Mouse (Mus musculus) kidney, adult 8-10 months (tissue): ENCODE data around the gene Ankfy1.
A peak's percentile ranks its signal among the peaks of the same experiment; 100 is the strongest.
"Not testable (repeated sequence)": the region's sequence is repeated elsewhere in the genome, so short reads cannot be mapped to it uniquely, and the experiment has no call there.

Experiments used
- DNase-seq, 2 experiments: peaks; one replicate each; pipeline ENCODE4 v3.0.0; 2022

Gene Ankfy1

DNA sequence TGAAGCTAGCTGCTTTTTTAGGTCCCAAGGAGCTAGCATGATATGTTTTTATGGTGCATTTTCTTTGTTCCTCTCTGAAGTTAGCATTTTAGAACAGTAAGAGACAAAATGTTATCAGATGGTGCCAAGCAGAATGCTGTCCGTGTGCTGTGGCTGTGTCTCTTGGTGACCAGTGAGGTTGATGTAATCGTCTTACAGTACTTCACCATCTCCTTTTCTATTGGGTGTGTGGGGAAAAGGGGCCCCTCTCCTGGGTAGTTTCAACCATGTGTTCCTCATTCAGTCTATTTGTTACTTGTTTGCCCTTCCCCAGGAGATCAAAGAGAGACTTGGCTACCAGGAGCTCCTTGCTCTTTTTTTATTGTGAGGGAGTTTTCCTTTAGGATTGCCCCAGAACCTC lies 33.4 kb downstream of the Ankfy1 start:
- DNase-seq, result no peak

DNA sequence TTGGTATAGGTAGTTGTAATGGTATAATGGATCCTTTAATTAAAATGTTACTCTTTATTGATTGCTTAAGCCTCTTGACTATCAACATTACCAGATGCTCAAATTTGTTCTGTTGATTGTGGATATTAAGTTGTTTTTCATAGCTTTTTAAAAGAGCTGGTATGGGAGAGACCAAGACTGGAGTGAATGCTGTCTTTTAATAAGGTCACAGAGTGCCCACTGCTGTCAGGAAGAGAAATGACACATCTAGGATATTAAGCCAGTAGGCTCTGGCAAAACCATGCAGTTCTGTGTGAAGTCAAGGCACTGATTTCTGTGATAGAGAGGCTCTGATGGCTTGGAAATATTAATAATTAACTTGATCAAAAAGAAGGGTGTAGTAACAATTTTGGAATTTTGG lies 34.1 kb downstream of the Ankfy1 start:
- DNase-seq, result no peak

DNA sequence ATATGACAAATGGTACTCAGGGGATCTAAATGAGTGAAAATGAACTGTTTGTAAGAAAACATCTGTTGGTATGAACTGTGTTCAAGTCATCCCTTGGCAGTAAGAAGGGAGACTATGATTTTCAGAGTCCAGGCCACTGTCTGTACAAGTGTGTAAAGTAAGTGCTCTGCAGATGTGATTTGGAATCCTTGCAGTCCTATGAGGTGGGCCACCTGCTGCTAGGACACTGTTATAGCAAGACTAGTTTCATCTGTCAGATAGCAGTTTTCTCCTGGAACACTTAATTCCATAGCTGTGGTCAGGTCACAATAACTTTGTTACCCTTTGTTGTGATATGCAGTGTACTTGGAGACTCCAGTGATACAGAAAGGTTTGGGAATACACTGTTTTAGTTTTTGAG lies 36.2 kb downstream of the Ankfy1 start:
- DNase-seq, result no peak

DNA sequence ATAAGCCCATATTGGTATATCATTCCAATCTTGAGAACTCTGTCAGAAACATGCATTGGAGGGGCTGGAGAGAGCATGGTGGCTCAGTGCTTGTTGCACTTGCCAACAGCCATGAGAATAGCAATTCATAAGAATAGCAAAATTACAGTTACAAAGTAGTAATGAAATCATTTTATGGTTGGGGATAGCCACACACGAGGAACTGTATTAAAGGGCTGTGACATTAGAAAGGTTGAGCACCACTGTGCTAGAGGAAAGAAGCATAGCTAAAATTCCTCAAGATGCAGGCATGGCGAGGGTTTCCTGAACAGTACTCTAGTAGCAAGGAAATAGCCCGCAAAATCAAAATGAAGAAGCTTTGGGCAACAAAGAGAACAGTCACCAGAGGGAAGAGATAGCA lies 43.9 kb downstream of the Ankfy1 start:
- no peak for DNase-seq

DNA sequence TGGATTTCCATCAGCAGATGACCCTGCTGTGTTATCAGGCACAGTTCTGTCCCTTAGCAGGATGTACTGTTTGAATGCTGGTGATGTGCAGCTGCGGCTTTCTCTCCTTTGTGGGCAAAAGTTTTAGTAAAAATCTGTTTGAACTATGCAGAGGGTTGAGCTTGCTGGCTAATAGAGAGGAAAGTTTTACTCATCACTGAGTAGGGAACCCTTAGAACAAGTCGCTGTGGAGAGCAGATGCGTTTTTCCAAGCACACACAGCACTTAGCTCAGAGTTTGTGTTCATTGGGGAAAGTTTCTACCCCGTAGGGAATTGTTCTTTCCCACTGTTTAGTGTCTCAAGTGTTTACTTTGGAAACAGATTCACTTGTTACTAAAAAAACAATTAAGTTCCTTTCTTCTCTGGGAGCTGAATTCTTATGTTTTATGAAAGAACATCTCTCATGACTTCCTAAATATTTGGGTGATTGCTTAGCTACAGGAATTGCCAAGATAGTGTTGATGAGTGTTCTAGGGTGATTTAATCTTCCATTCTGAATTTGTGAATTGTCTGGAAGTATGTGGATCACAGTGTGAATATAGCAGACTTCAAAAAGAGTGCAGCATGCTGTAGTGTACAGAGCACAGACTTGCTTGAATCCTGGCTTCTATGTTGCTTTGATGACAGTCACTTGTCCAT lies 45.2 kb downstream of the Ankfy1 start:
- DNase-seq, result no peak

DNA sequence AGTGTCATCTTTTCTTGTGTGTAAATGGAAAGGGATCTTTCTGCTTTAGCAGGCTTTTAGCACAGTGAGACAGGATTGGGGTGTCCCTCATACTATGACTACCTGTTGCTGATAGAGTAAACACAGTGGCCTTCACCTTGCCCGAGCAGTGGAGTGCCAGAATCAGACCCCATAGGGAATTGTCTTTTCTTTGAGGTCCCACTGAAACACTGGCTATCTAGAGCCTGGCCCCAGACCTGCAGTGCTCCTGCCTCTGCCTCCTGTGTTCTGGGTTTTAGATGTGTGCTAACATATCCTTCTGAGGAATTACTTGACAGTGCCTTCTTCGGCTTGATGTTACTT lies 45.7 kb downstream of the Ankfy1 start:
- DNase-seq, result no peak

DNA sequence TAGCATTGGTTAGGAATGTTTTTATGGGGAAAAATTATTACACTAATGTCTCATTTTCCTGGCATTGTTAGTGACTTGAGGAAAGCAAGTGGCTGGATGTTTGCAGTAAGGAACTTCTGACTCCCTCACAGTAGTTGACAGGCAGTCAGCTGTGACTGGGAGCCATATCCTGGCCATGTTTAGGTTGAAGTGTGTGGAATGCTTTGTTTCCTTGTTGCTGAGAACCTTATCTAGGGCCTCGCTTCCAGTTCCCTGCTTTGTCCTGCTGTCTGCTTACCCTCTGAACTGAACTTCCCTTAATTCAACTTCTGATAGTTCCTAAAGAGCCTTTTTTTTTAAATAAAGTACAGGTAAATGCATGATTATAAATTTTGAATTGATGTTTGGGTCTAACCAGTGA lies 46.5 kb downstream of the Ankfy1 start:
- DNase-seq, result no peak

DNA sequence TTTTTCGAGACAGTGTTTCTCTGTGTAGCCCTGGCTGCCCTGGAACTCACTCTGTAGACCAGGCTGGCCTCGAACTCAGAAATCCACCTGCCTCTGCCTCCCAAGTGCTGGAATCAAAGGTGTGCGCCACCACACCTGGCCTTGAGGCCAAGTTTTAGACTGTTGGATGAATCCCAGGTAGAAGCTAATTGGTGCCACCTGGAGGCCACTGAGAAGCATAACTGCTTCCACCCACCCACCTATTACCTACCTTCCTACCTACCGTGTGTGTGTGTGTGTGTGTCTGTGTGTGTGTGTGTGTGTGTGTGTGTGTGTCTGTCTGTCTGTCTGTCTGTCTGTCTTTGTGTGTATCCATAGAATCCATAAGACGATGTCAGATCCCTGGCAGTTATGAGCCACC lies 47.7 kb downstream of the Ankfy1 start:
- DNase-seq, result peak in 1 of 2 experiments; percentile 14

DNA sequence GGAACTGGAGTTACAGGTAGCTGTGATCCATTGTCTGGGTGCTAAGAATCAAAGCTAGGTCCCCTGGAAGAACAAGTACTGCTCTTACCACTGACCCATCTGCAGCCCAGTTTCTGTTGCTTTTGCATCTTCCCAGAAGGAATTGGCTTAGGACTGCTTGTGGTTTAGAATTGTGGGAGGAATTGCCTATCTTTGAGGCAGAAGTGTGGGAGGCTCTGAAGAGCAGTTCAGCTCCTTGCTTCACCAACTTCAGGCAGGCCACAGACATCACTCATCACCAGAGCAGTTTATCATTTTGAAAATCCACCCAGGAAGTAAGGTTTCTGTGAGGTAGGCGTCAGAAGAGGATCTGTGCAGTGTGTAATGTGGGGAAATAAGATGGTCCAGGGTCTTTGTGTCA lies 49.2 kb downstream of the Ankfy1 start:
- DNase-seq, result no peak

DNA sequence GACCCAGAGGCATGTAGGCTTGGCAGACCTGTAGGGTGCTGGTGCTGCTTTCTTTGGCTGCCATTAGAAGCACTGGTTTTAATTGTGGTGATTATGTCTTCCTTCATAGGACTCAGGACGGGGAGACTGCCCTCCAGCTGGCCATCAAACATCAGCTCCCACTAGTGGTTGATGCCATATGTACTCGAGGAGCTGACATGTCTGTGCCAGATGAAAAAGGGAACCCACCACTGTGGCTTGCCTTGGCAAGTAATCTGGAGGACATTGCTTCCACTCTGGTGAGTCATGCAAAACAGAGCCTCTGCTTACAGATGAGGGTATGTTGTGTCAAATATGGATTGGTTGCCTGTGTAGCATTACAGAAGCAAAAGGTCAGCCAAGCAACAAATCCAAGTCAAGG lies 62.1 kb downstream of the Ankfy1 start:
- no peak for DNase-seq

DNA sequence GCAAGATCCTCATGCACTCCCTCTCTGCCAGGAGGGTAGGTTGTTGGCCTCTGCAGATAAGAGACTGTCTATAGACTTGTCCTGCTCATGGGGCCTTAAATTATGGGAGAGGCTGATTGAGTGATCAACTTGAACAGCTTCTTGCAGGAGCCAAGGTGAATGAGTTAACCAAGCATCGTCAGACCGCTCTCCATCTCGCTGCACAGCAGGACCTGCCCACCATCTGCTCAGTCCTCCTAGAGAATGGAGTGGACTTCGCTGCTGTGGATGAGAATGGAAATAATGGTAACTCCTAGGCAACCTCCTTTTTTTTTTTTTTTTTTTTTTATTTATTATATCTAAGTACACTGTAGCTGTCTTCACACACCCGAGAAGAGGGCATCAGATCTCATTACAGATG lies 68.5 kb downstream of the Ankfy1 start:
- DNase-seq, result no peak

DNA sequence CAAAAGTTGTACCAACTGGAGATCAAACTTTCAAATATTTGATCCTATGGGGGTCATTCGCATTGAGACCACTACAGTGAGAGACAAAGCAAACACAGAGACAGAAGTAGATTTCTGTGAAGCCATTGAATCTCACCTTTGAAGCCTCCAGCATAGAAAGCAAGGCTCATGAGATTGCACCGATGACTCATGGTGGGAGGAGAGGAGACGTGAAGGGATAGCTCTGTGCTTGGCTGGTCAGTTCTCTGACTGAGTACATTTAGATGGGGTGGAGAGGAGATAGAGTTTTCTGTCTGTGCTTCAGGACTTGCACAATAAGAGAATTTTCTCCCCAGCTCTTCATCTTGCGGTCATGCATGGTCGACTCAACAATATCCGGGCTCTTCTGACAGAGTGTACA lies 69.8 kb downstream of the Ankfy1 start:
- DNase-seq, result no peak

DNA sequence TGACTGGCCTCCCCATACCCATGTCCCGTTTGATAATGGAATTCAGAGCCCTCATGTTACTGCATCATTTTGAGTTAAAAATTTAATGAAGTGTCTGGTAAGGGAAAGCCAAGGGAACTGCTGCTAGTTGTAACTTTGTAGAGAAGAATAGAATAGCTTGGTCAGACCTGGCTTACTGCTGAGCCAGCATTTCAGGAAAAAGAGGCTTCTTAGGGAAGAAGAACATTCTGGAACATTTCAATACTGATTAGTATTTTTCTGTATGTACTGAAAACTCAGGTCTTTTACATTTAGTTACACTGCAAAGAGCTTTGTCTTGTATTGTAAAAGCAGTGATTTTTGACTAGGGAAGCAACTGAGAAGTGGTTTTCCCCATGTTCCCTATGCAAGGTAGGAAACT lies 71.0 kb downstream of the Ankfy1 start:
- no peak for DNase-seq

DNA sequence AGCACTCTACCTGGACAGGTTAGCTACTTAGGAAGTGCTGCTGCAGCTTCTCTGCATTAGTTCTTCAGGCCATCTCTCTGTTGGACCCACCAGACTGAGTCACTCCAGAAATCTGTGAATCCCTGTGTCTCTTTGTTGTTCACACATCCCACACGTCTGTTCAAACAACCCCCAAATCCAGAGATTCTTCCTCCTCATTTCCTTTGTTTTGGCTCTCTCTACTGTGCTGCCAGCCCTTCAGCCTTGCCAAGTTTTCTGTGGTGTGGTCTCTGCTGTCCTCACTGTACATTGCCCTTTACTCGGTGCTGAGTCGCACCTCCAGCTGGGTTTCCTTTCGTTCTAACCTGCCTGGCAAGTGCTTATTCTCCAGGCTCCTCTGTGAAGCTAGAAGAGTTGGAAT lies 74.5 kb downstream of the Ankfy1 start:
- DNase-seq, result no peak

DNA sequence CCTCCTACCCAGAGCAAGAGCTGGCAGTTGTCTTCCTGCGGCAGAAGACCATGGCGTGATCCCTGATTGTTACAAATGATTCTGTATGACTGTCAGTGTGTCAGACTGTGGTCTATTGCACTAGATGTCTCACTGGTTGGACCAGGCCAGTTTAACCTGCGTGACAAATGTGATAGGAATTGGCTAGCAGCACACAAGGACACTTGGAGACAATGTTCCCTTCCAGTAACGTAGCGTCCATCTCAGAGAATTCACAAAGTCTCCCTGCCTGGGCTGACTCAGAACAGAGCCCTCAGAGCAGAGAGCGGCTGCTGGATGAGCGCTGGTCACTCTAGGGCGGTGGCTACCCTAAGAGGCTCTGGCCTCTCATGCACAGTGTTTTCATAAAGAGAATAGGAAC lies 77.9 kb downstream of the Ankfy1 start:
- no peak for DNase-seq

DNA sequence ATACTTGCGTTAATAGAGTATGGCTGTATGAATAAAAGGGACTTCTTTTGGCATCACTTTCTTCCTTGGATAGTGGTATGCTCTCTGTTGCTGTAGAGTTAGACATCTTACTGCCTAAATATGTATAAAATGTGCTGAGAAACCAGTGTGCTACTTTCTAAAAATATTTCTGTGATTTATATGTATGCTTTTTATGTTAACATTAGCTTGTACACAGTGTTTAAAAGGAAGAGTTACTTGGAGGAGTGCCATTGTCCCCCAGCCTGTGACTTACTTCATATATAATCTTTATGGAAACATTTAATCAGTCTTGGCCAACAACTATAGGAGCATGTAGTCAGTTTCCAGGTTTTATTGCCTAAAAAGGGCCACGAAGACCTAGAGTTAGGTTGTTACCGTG lies 79.3 kb downstream of the Ankfy1 start:
- no peak for DNase-seq

DNA sequence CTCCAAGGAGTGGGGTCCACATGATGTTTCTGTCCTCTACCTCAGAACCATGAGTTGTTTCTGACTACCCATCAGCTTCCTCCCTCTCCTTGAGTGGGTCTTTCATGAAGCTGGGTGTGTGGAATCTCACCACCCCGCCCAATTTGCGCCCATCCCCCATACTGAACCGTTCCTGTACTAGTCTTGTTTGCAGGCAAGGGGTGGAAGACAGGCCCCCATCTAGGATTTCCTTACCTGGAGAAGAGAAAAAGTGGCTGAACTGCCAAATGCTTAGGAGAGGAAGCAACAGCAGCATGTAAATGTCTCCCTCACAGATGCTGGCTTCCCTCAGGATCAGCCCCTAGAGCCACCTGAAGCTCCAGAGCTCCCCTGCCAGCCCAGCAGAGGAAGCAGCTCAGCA lies 80.5 kb downstream of the Ankfy1 start:
- DNase-seq, result no peak

DNA sequence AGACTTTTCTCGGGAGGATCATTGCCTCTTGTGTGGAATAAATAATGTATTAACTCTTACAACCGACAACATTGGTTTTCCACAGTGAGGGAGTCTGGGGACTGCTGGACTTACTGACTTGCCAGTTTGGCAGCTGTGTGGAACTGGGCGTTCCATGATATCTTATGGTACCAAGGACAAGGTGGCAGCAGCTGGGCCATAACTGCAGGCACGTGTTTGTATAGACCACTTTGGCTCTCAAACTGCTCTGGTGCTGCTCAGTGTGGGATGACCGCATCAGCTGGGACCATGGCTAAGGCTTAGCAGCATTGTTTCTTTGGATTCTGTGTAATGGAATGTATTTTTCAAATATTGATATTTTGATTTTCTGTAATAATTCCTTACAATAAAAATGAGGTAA lies 81.0 kb downstream of the Ankfy1 start:
- no peak for DNase-seq

DNA sequence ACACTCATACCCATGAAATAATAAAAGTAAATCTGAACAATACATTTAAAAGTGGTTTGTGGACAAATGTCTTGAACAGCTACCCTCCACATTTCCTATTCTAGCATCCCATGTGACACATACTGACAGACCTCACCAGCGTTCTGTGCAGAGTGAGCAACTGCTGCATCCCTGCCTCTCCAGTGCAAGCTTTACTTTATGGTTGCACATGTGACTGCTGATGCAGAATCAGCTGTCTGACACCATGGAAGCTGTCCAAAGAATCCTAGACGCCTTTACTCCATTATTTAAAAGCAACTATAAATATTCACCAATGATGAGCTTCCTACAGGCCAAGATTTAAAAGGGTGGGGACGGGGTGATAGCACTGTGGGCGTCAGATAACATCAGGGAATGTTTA lies 81.7 kb downstream of the Ankfy1 start:
- DNase-seq, result no peak

DNA sequence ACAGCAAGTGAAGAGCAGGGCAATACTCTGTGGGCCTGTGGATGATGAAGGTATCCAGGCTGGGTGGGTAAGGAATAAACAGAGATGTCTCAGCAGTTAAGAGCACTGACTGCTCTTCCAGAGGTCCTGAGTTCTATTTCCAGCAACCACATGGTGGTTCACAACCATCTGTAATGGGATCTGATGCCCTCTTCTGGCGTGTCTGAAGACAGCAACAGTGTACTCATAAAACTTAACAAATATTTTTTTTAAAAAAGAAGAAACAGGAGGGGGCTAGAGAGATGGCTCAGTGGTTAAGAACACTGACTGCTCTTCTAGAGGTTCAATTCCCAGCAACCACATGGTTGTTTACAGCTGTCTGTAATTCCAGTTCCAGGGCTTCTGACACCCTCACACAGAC lies 82.8 kb downstream of the Ankfy1 start:
- not testable (repeated sequence) for DNase-seq

DNA sequence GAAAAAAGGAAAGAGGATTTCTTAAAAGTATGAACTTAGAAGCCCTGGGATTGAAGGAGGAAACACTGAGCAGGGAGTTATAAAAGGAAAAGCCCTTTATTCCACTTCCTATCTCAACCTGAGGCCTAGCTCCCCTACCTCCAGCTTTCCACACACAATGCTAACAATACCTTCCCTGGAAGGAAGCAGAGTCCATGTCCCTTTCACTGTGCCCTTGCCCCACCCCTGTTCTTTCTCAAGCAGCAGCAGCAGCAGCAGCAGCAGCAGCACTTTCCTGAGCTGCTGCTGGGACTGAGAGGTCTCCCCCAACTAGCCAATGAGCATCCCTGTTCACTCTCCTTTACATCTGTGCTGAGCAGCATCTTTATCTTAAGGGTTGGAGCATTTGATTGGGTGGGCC lies 89.2 kb downstream of the Ankfy1 start:
- DNase-seq, result no peak

DNA sequence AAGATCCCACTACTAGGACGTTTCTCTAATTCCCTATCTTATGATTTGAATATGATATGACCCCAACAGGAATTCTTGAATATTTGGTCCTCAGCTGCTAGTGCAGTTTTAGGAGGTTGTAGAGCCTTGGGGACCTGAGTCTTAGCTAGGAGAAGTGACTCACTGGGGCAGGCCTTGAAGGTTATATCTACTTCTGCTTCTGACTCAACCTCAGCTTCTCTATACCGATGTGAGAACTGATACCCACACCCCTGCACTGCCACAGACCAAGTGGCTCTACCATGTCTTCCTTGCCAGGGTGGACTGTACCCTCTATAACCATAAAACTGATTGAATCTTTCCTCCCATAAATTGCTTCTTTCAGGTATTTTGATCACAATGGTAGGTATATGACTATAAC lies 92.3 kb downstream of the Ankfy1 start:
- DNase-seq, result no peak

DNA sequence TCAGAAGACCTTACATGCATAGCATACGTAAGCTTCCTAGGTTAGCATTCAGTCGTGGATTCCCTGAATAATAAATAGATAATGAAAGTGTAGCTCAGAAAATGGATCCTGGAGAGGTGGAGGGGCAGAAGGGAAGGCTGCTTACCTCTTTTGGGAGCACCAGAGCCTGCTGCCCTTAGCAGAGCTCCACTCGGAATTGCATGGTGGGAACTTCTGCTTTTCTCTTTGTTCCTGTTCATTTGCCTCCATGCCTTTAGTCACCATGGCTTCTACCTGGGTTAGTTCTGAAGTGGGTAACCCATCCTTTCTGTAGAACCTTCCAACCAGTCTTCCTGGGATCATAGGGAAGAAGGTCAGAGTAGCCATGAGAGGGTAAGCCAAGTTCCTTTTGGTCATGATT lies 92.7 kb downstream of the Ankfy1 start:
- DNase-seq, result no peak

DNA sequence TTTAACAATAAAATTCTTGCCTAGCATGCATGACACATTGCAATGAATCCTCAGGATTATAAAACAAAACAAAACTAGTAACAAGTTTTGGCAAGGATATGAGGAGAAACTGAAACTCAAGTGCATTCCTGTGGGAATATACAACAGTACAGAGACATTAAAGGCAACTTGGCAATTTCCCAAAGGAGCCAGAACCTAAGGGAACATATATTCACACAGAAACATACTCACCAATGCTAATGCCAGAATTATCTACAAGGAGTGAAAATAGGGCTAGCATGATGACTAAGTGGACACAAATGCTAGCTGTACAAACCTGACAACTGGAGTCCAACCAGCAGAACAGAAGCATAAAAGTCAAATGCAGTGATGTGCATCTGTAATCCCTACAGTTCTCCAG lies 102.2 kb downstream of the Ankfy1 start:
- DNase-seq, result no peak

DNA sequence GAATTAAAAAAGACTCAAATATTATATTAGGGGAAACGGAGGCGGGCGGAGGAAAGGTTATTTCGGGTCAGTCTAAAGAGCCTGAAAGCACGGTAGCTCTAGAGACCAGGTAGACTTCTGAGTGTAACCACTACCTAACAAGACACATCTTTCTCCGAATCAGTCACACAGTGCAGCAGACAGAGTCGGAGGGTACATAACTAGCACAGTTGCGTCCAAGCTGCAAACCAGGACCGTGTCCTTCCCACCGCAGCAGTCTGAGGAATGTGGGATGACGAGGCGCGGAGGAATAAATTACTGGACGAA lies 105.3 kb downstream of the Ankfy1 start:
- no peak for DNase-seq
